Mouse (Mus musculus) small intestine, adult 2 months (tissue): Measurements from ENCODE around the gene Efcab3. TPM values are rescaled to one million over a fixed set of nuclear protein-coding genes. Genes with fewer than 3 reads are reported as not detected.
"Not testable (repeated sequence)": the region's sequence is repeated elsewhere in the genome, so short reads cannot be mapped to it uniquely, and the experiment has no call there.

Experiments used
- H3K27ac ChIP-seq: fragments of 200-500 bp; 2 replicates; pipeline ENCODE4 v1.5.1; 2012; ENCODE audit warnings: low read depth, low read length, control low read depth, inconsistent platforms; ENCODE audit not compliant: insufficient read depth
- H3K27me3 ChIP-seq: fragments of 200-500 bp; 2 replicates; pipeline ENCODE4 v1.6.1; 2012; ENCODE audit warnings: mild to moderate bottlenecking, moderate library complexity, low read length, inconsistent platforms; ENCODE audit not compliant: control insufficient read depth, insufficient read depth
- H3K36me3 ChIP-seq: fragments of 200-500 bp; 2 replicates; pipeline ENCODE4 v1.6.1; 2012; ENCODE audit warnings: mild to moderate bottlenecking, low read length, control low read depth, inconsistent platforms; ENCODE audit not compliant: control insufficient read depth, insufficient read depth
- H3K4me1 ChIP-seq: fragments of 200-500 bp; 2 replicates; pipeline ENCODE4 v1.6.1; 2012; ENCODE audit warnings: low read length, inconsistent platforms, mixed read lengths; ENCODE audit not compliant: control insufficient read depth, insufficient read depth, insufficient read length
- H3K4me3 ChIP-seq: fragments of 200-500 bp; 2 replicates; pipeline ENCODE4 v1.5.1; 2012; ENCODE audit warnings: low read depth, mild to moderate bottlenecking, control low read depth, inconsistent platforms, low read length, moderate library complexity
- CTCF ChIP-seq: fragments of 200-500 bp; IDR thresholded peaks from 2 replicates; pipeline ENCODE4 v1.5.1; 2012; ENCODE audit warnings: low read depth, mild to moderate bottlenecking, control low read depth, inconsistent platforms, low read length, moderate library complexity, mixed read lengths; ENCODE audit not compliant: insufficient replicate concordance, insufficient read length; ENCODE audit errors: extremely low read depth
- POLR2A ChIP-seq: fragments of 200-500 bp; IDR thresholded peaks from 2 replicates; pipeline ENCODE4 v1.6.1; 2012; ENCODE audit warnings: low read depth, mild to moderate bottlenecking, control low read depth, inconsistent platforms, low read length, moderate library complexity
- WGBS: fragments of 180-500 bp; shearing (Covaris S2); methylation state at CpG from one replicate; pipeline ENCODE4 v1.1.7; 2018; 5-methylcytosine and 5-hydroxymethylcytosine counted together
- polyA plus RNA-seq: library from polyadenylated mRNA; depleted of rRNA; stranded (reverse); fragments of >200 nt; gene quantifications from 2 replicates; pipeline ENCODE4 v1.2.3, GENCODE M21; 2012

The Efcab3 gene
- polyA plus RNA-seq, 1 experiment, result not detected

- H3K27me3 ChIP-seq, result no peaks in the 10 kb centered on the region
- no peaks in the 10 kb centered on the region for H3K4me1 ChIP-seq
- H3K4me3 ChIP-seq, result no peak overlapping the region
- no peak overlapping the region for H3K27ac ChIP-seq
- no peaks in the 10 kb centered on the region for H3K36me3 ChIP-seq
- TF ChIP-seq CTCF (no peak), POLR2A (no peak)
- WGBS, result 86% methylated on average over 7 of the region's 7 CpGs
Observed at GRCm38 (mm10) chr11:105117814-105118213, 54.4 kb downstream of the Efcab3 start.

- WGBS, result 30% methylated on average over 4 of the region's 4 CpGs
- no peaks in the 10 kb centered on the region for H3K27me3 ChIP-seq
- no peak for TF ChIP-seq CTCF
- TF ChIP-seq POLR2A, result no peak
Observed at GRCm38 (mm10) chr11:105120551-105121061, 57.2 kb downstream of the Efcab3 start.

GRCm38 (mm10) chr11:105121792-105122191 lies 58.4 kb downstream of the Efcab3 start:
- 71% methylated on average over 5 of the region's 5 CpGs for WGBS
- H3K27me3 ChIP-seq, H3K4me1 ChIP-seq: not testable (repeated sequence)

More at GRCm38 (mm10) chr11:105120551-105121061, 57.2 kb downstream of the Efcab3 start:
- Histone ChIP-seq H3K27ac (no peak overlapping the region), H3K36me3 (no peaks in the 10 kb centered on the region), H3K4me1 (no peaks in the 10 kb centered on the region), H3K4me3 (no peak overlapping the region)

GRCm38 (mm10) chr11:105123986-105124385 lies 60.6 kb downstream of the Efcab3 start:
- Histone ChIP-seq H3K27ac (no peak overlapping the region), H3K36me3 (no peaks in the 10 kb centered on the region), H3K4me1 (peaks cover 4% of the 10 kb centered on the region; the same call in 1 of the 2 replicates), H3K4me3 (no peak overlapping the region), H3K27me3 (no peaks in the 10 kb centered on the region)
- no peak for TF ChIP-seq POLR2A
- TF ChIP-seq CTCF, result peak; percentile 45; the same call in 1 of the 2 replicates
- WGBS, result 4% methylated on average over 9 of the region's 9 CpGs

More at GRCm38 (mm10) chr11:105121792-105122191, 58.4 kb downstream of the Efcab3 start:
- not testable (repeated sequence) for H3K4me3 ChIP-seq, H3K36me3 ChIP-seq, H3K27ac ChIP-seq

GRCm38 (mm10) chr11:105125735-105126519 lies 62.5 kb downstream of the Efcab3 start, which contains the start of gene Mettl2:
Gene Mettl2, plus strand, starts transcription at chr11:105126425.
- TF ChIP-seq CTCF, result peak; percentile 58; the same call in 1 of the 2 replicates
- peak; percentile 64; the same call in 1 of the 2 replicates for TF ChIP-seq POLR2A
- Histone ChIP-seq H3K36me3 (peaks cover 8% of the 10 kb centered on the region), H3K4me1 (peaks cover 4% of the 10 kb centered on the region; the same call in 1 of the 2 replicates), H3K27me3 (no peaks in the 10 kb centered on the region), H3K4me3 (peak within 1 kb of the TSS; percentile 92), H3K27ac (peak within 1 kb of the TSS; percentile 63)
- 2% methylated on average over 35 of the region's 38 CpGs for WGBS

- no peak overlapping the region for H3K27ac ChIP-seq
- H3K27me3 ChIP-seq, result no peaks in the 10 kb centered on the region
- under 1% methylated on average over 49 of the region's 49 CpGs for WGBS
- H3K36me3 ChIP-seq, result peaks cover 12% of the 10 kb centered on the region
- no peak for TF ChIP-seq POLR2A
- no peak for TF ChIP-seq CTCF
- H3K4me1 ChIP-seq, result peaks cover 4% of the 10 kb centered on the region; the same call in 1 of the 2 replicates
- H3K4me3 ChIP-seq, result peak overlapping the region; percentile 92
Observed at GRCm38 (mm10) chr11:105126520-105127029, 63.2 kb downstream of the Efcab3 start.

GRCm38 (mm10) chr11:105135692-105136091 lies 72.3 kb downstream of the Efcab3 start:
- Histone ChIP-seq H3K4me1 (no peaks in the 10 kb centered on the region), H3K27me3 (no peaks in the 10 kb centered on the region), H3K36me3 (peaks cover 66% of the 10 kb centered on the region), H3K27ac (no peak overlapping the region), H3K4me3 (no peak overlapping the region)
- WGBS, result 91% methylated on average over 7 of the region's 7 CpGs
- TF ChIP-seq CTCF (no peak), POLR2A (no peak)

- H3K36me3 ChIP-seq, result peaks cover 60% of the 10 kb centered on the region
- not testable (repeated sequence) for H3K4me3 ChIP-seq, H3K27ac ChIP-seq, H3K4me1 ChIP-seq, H3K27me3 ChIP-seq
- WGBS, result 86% methylated on average over 2 of the region's 2 CpGs
Observed at GRCm38 (mm10) chr11:105137255-105137654, 73.9 kb downstream of the Efcab3 start.

- not testable (repeated sequence) for H3K27ac ChIP-seq, H3K27me3 ChIP-seq, H3K4me1 ChIP-seq, H3K4me3 ChIP-seq
- WGBS, result 96% methylated on average over 7 of the region's 8 CpGs
- H3K36me3 ChIP-seq, result peaks cover 38% of the 10 kb centered on the region
Observed at GRCm38 (mm10) chr11:105140512-105140911, 77.1 kb downstream of the Efcab3 start.
